In genomic region chr8:108024331-108024730, GRCm38 (mm10) we compare ENCODE assay signal across 15 mouse cellular contexts.
DNase-seq lines count a peak whose midpoint lies in the region; ATAC-seq and TF ChIP-seq lines count a peak whose summit lies in the region.
"Had no signal": no experiment of that assay in that cellular context is flagged by ENCODE, and none has a peak within 500 bp of the region (broad histone marks: within the 10 kb centered on the region; RNA-seq: fewer than 3 reads in every experiment).

No protein-coding gene starts in this region.

- 0 out of 2 replicates have a peak, but pooled peaks cover 11% of the 10 kb centered on the region for H3K4me1 ChIP-seq in kidney, postnatal 0 days (replicated peaks; ENCODE audit: insufficient read depth, low read length)
- peaks cover 8% of the 10 kb centered on the region; the same call in 1 of the 2 replicates for H3K4me1 ChIP-seq in lung, embryonic 16.5 days (replicated peaks; ENCODE audit: control insufficient read depth, insufficient read depth, low read length)
- 0 out of 2 replicates have a peak, but pooled peaks cover 6% of the 10 kb centered on the region for H3K4me1 ChIP-seq in hindbrain, embryonic 14.5 days (replicated peaks; ENCODE audit: control insufficient read depth, insufficient read depth, low read length)

- H3K4me3 ChIP-seq in kidney, postnatal 0 days (replicated peaks; ENCODE audit: low read depth, low read length) = no peak overlapping the region
- no peak overlapping the region for H3K4me3 ChIP-seq in lung, embryonic 16.5 days (ENCODE audit: low read length)
- no peak overlapping the region for H3K4me3 ChIP-seq in hindbrain, embryonic 14.5 days (replicated peaks; ENCODE audit: low read length)
- H3K4me3 ChIP-seq: heart, embryonic 13.5 days; intestine, embryonic 15.5 days; layer of hippocampus, adult 2 months had no signal

- no peak overlapping the region for H3K4me2 ChIP-seq in kidney, postnatal 0 days (ENCODE audit: low read length)
- no peak overlapping the region for H3K4me2 ChIP-seq in lung, embryonic 16.5 days (ENCODE audit: low read depth, low read length)
- H3K4me2 ChIP-seq in hindbrain, embryonic 14.5 days (replicated peaks) = no peak overlapping the region
- H3K4me2 ChIP-seq: heart, embryonic 13.5 days; intestine, embryonic 15.5 days; midbrain, embryonic 11.5 days had no signal

- peak; percentile 16 for DNase-seq in kidney, postnatal 0 days (ENCODE audit: low spot score)
- DNase-seq in kidney, adult 18-20 months = no peak
- DNase-seq in lung, postnatal 25 days (ENCODE audit: low spot score) = no peak
- peak; percentile 25 for DNase-seq in embryo, embryonic 9.5 days (ENCODE audit: extremely low spot score)
- DNase-seq in lung, postnatal 4 days = peak; percentile 9 to 61
- no peak for DNase-seq in hindbrain, embryonic 14.5 days (ENCODE audit: low spot score)
- DNase-seq: cerebellum, adult 11-12 months; gastrocnemius, postnatal 25 days; right cerebral cortex, postnatal 14 days; thymus, adult 18-20 months had no signal

- no peaks in the 10 kb centered on the region for H3K27me3 ChIP-seq in kidney, postnatal 0 days (ENCODE audit: insufficient read depth, low read length)
- no peaks in the 10 kb centered on the region for H3K27me3 ChIP-seq in lung, embryonic 16.5 days (ENCODE audit: control insufficient read depth, insufficient read depth, low read depth, low read length)
- H3K27me3 ChIP-seq in hindbrain, embryonic 14.5 days (ENCODE audit: control insufficient read depth, insufficient read depth, low read length) = no peaks in the 10 kb centered on the region
- H3K27me3 ChIP-seq: intestine, embryonic 15.5 days had no signal

- no peak overlapping the region for H3K9ac ChIP-seq in kidney, postnatal 0 days (ENCODE audit: low read depth, low read length)
- no peak overlapping the region for H3K9ac ChIP-seq in lung, embryonic 16.5 days (ENCODE audit: low read length)
- no peak overlapping the region for H3K9ac ChIP-seq in hindbrain, embryonic 14.5 days
- H3K9ac ChIP-seq: heart, embryonic 13.5 days; intestine, embryonic 15.5 days had no signal

- no peak for ATAC-seq in kidney, postnatal 0 days (replicated peaks; ENCODE audit: low FRiP score, low read depth)
- ATAC-seq in lung, embryonic 16.5 days (ENCODE audit: low read depth) = peak; percentile 71
- ATAC-seq in hindbrain, embryonic 14.5 days (ENCODE audit: low FRiP score) = no peak
- ATAC-seq: intestine, embryonic 15.5 days had no signal

- WGBS in kidney, postnatal 0 days = 50% methylated on average over 4 of the region's 4 CpGs
- WGBS in lung, embryonic 16.5 days = 45% methylated on average over 4 of the region's 4 CpGs
- WGBS in hindbrain, embryonic 14.5 days = 72% methylated on average over 4 of the region's 4 CpGs

- TF ChIP-seq CTCF in kidney, postnatal 0 days (IDR thresholded peaks at IDR 0.05; ENCODE audit: low read depth) = no peak

- H3K27ac ChIP-seq in kidney, postnatal 0 days = no peak overlapping the region
- peak overlapping the region; percentile 51; the same call in 1 of the 2 replicates for H3K27ac ChIP-seq in lung, embryonic 16.5 days (ENCODE audit: low read length)
- no peak overlapping the region for H3K27ac ChIP-seq in hindbrain, embryonic 14.5 days
- H3K27ac ChIP-seq: heart, embryonic 13.5 days; intestine, embryonic 15.5 days; layer of hippocampus, adult 2 months had no signal

- no peaks in the 10 kb centered on the region for H3K9me3 ChIP-seq in kidney, postnatal 0 days (replicated peaks; ENCODE audit: low read length)
- H3K9me3 ChIP-seq in lung, embryonic 16.5 days (ENCODE audit: control insufficient read depth, low read length) = no peaks in the 10 kb centered on the region
- no peaks in the 10 kb centered on the region for H3K9me3 ChIP-seq in hindbrain, embryonic 14.5 days (ENCODE audit: control insufficient read depth, low read length)
- H3K9me3 ChIP-seq: heart, embryonic 13.5 days; intestine, embryonic 15.5 days had no signal

- no peaks in the 10 kb centered on the region for H3K36me3 ChIP-seq in kidney, postnatal 0 days (ENCODE audit: insufficient read depth, low read length)
- no peaks in the 10 kb centered on the region for H3K36me3 ChIP-seq in lung, embryonic 16.5 days (ENCODE audit: control insufficient read depth, insufficient read depth, low read length)
- H3K36me3 ChIP-seq in hindbrain, embryonic 14.5 days (replicated peaks; ENCODE audit: control insufficient read depth, insufficient read depth) = no peaks in the 10 kb centered on the region
- H3K36me3 ChIP-seq: heart, embryonic 13.5 days; intestine, embryonic 15.5 days had no signal

Comparison
In these comparisons a context has a peak if more than half of its experiments do, and no peak if none do; other contexts are left out.
1. DNase-seq: peak in kidney, postnatal 0 days (single experiment), embryo, embryonic 9.5 days (single experiment) and lung, postnatal 4 days (2 of 2); none in kidney, adult 18-20 months (single experiment), lung, postnatal 25 days (single experiment) and hindbrain, embryonic 14.5 days (single experiment).